Mouse (Mus musculus): Measurements from ENCODE around the gene Smoc1. TPM values are rescaled to one million over a fixed set of nuclear protein-coding genes. Genes with fewer than 3 reads are reported as not detected.

Smoc1 gene
- polyA plus RNA-seq, 1 experiment from 2014 or later, result 15.5 TPM

- H3K27me3 ChIP-seq (ENCODE audit: insufficient read depth, low read length), result peaks cover 28% of the 10 kb centered on the region
- H3K9me3 ChIP-seq (ENCODE audit: low read length), result no peaks in the 10 kb centered on the region
- H3K9ac ChIP-seq (replicated peaks), result peak overlapping the region; percentile 72
- no peak overlapping the region for H3K27ac ChIP-seq (ENCODE audit: low read depth)
- peak overlapping the region; percentile 71 for H3K4me2 ChIP-seq (ENCODE audit: low read depth, low read length)
- no peak for DNase-seq
- H3K4me3 ChIP-seq (ENCODE audit: low read depth, low read length), result peak overlapping the region; percentile 62
- H3K4me1 ChIP-seq (ENCODE audit: insufficient read depth), result peaks cover 6% of the 10 kb centered on the region; the same call in 1 of the 2 replicates
- H3K36me3 ChIP-seq (replicated peaks; ENCODE audit: insufficient read depth, low read length), result no peaks in the 10 kb centered on the region
- WGBS (ENCODE audit: insufficient replicate concordance), result 37% methylated on average over 16 of the region's 16 CpGs
- no peak for ATAC-seq
- TF ChIP-seq EP300 (IDR thresholded peaks at IDR 0.05; ENCODE audit: low read depth) (no peak), CTCF (IDR thresholded peaks at IDR 0.05; ENCODE audit: low read depth) (no peak)
Observed at GRCm38 (mm10) chr12:81028291-81028920, 1.8 kb downstream of the Smoc1 start.

DNA sequence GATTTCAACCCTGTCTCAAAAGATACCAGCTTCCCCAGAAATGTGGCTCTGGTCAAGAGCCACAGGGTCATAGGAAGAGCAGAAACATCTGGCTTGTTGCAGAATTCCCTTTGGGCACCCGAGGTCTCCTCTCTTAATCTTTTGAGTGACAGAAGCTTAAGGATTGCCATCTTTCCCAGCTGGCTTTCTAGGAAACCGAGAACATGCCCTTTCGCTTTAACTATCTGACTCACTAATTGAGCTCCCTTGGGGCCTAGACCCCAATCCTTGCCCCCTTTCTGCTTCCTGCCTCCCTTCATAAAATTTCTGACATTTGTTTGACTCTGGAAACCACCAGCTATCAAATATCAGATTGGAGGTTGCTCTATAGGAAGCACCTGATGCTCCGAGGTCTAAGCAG lies 3.1 kb downstream of the Smoc1 start:
- no peak overlapping the region for H3K4me2 ChIP-seq (ENCODE audit: low read depth, low read length)
- H3K9ac ChIP-seq (replicated peaks), result no peak overlapping the region
- DNase-seq, result no peak
- H3K27ac ChIP-seq (ENCODE audit: low read depth), result no peak overlapping the region
- 70% methylated on average over 4 of the region's 4 CpGs for WGBS (ENCODE audit: insufficient replicate concordance)
- peaks cover 28% of the 10 kb centered on the region for H3K27me3 ChIP-seq (ENCODE audit: insufficient read depth, low read length)
- H3K36me3 ChIP-seq (replicated peaks; ENCODE audit: insufficient read depth, low read length), result no peaks in the 10 kb centered on the region
- peaks cover 9% of the 10 kb centered on the region; the same call in 1 of the 2 replicates for H3K4me1 ChIP-seq (ENCODE audit: insufficient read depth)
- H3K9me3 ChIP-seq (ENCODE audit: low read length), result no peaks in the 10 kb centered on the region
- H3K4me3 ChIP-seq (ENCODE audit: low read depth, low read length), result no peak overlapping the region
- no peak for TF ChIP-seq CTCF (IDR thresholded peaks at IDR 0.05; ENCODE audit: low read depth)
- TF ChIP-seq EP300 (IDR thresholded peaks at IDR 0.05; ENCODE audit: low read depth), result no peak
- ATAC-seq, result no peak

DNA sequence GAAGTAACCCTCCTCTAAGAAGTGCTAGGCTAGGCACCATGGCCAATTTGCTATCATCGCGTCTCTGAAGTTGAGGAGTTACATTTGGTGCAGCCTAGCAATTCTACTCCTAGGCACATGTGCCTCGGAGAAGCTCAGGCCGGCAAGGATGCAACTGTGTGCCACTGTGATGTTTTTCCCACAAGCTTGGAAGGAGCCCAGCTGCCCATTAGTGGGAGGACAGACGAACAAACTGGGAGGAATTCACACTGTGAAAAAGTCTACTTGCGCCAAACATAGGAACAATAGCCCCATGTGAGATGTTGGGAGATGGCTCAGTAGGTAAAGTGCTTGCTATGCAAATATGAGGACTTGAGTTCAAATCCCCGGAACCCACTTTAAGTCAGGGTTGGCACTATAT lies 5.0 kb downstream of the Smoc1 start:
- Histone ChIP-seq H3K27ac (ENCODE audit: low read depth) (no peak overlapping the region), H3K4me1 (ENCODE audit: insufficient read depth) (peaks cover 12% of the 10 kb centered on the region; the same call in 1 of the 2 replicates), H3K9me3 (ENCODE audit: low read length) (no peaks in the 10 kb centered on the region), H3K36me3 (replicated peaks; ENCODE audit: insufficient read depth, low read length) (no peaks in the 10 kb centered on the region), H3K9ac (replicated peaks) (no peak overlapping the region), H3K27me3 (ENCODE audit: insufficient read depth, low read length) (peaks cover 19% of the 10 kb centered on the region), H3K4me2 (ENCODE audit: low read depth, low read length) (no peak overlapping the region), H3K4me3 (ENCODE audit: low read depth, low read length) (no peak overlapping the region)
- no peak for ATAC-seq
- TF ChIP-seq CTCF (IDR thresholded peaks at IDR 0.05; ENCODE audit: low read depth), result no peak
- no peak for TF ChIP-seq EP300 (IDR thresholded peaks at IDR 0.05; ENCODE audit: low read depth)
- WGBS (ENCODE audit: insufficient replicate concordance), result 79% methylated on average over 7 of the region's 7 CpGs
- no peak for DNase-seq

GRCm38 (mm10) chr12:81033389-81034041 lies 6.9 kb downstream of the Smoc1 start:
- H3K4me1 ChIP-seq (ENCODE audit: insufficient read depth), result peaks cover 12% of the 10 kb centered on the region; the same call in 1 of the 2 replicates
- no peak overlapping the region for H3K4me3 ChIP-seq (ENCODE audit: low read depth, low read length)
- H3K36me3 ChIP-seq (replicated peaks; ENCODE audit: insufficient read depth, low read length), result no peaks in the 10 kb centered on the region
- H3K27ac ChIP-seq (ENCODE audit: low read depth), result peak overlapping the region; percentile 82
- peak overlapping the region; percentile 48 for H3K4me2 ChIP-seq (ENCODE audit: low read depth, low read length)
- H3K9me3 ChIP-seq (ENCODE audit: low read length), result no peaks in the 10 kb centered on the region
- TF ChIP-seq EP300 (IDR thresholded peaks at IDR 0.05; ENCODE audit: low read depth) (peak; percentile 32; the same call in 1 of the 2 replicates), CTCF (IDR thresholded peaks at IDR 0.05; ENCODE audit: low read depth) (no peak)
- peaks cover under 1% of the 10 kb centered on the region; the same call in 1 of the 2 replicates for H3K27me3 ChIP-seq (ENCODE audit: insufficient read depth, low read length)
- ATAC-seq (peak; percentile 99), DNase-seq (peak; percentile 73)
- WGBS (ENCODE audit: insufficient replicate concordance), result 56% methylated on average over 15 of the region's 15 CpGs
- no peak overlapping the region for H3K9ac ChIP-seq (replicated peaks)

DNA sequence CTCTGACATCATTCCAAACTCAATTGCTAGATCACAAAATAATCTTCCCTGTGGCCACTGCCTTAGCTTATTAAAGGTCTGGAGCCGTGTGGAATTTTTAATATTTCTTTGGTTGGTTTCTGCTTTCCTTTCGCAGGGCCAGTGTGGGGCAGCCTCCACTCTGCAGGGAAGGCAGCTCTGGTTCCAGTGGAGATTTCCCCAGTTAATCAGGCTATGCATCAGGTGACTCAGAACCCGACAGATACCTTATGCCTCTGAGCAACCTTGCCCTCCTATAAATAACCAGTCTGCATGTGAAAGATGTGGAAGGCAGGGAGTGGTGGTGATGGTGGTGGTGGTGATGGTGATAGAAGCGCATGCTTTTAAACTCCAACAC lies 7.4 kb downstream of the Smoc1 start:
- H3K4me3 ChIP-seq (ENCODE audit: low read depth, low read length), result no peak overlapping the region
- ATAC-seq (peak; percentile 16; the same call in 1 of the 2 replicates), DNase-seq (no peak)
- no peaks in the 10 kb centered on the region for H3K9me3 ChIP-seq (ENCODE audit: low read length)
- H3K4me1 ChIP-seq (ENCODE audit: insufficient read depth), result peaks cover 12% of the 10 kb centered on the region; the same call in 1 of the 2 replicates
- no peaks in the 10 kb centered on the region for H3K36me3 ChIP-seq (replicated peaks; ENCODE audit: insufficient read depth, low read length)
- WGBS (ENCODE audit: insufficient replicate concordance), result 63% methylated on average over 4 of the region's 4 CpGs
- H3K27me3 ChIP-seq (ENCODE audit: insufficient read depth, low read length), result no peaks in the 10 kb centered on the region
- H3K4me2 ChIP-seq (ENCODE audit: low read depth, low read length), result peak overlapping the region; percentile 35; the same call in 1 of the 2 replicates
- peak overlapping the region; percentile 74 for H3K27ac ChIP-seq (ENCODE audit: low read depth)
- no peak overlapping the region for H3K9ac ChIP-seq (replicated peaks)
- TF ChIP-seq CTCF (IDR thresholded peaks at IDR 0.05; ENCODE audit: low read depth) (no peak), EP300 (IDR thresholded peaks at IDR 0.05; ENCODE audit: low read depth) (no peak)

GRCm38 (mm10) chr12:81035850-81036249 lies 9.2 kb downstream of the Smoc1 start:
- no peak overlapping the region for H3K27ac ChIP-seq (ENCODE audit: low read depth)
- H3K27me3 ChIP-seq (ENCODE audit: insufficient read depth, low read length), result no peaks in the 10 kb centered on the region
- TF ChIP-seq EP300 (IDR thresholded peaks at IDR 0.05; ENCODE audit: low read depth), result no peak
- 71% methylated on average over 6 of the region's 6 CpGs for WGBS (ENCODE audit: insufficient replicate concordance)
- ATAC-seq (no peak), DNase-seq (no peak)
- no peak overlapping the region for H3K4me3 ChIP-seq (ENCODE audit: low read depth, low read length)
- no peaks in the 10 kb centered on the region for H3K36me3 ChIP-seq (replicated peaks; ENCODE audit: insufficient read depth, low read length)
- no peaks in the 10 kb centered on the region for H3K9me3 ChIP-seq (ENCODE audit: low read length)
- 0 out of 2 replicates have a peak, but pooled peaks cover 6% of the 10 kb centered on the region for H3K4me1 ChIP-seq (ENCODE audit: insufficient read depth)
- no peak overlapping the region for H3K9ac ChIP-seq (replicated peaks)
- no peak overlapping the region for H3K4me2 ChIP-seq (ENCODE audit: low read depth, low read length)

Measured in liver, postnatal 0 days (tissue).